Mouse (Mus musculus) embryonic facial prominence, embryonic 13.5 days (tissue): ENCODE measurements around the gene Tmppe. TPM values are rescaled to one million over a fixed set of nuclear protein-coding genes. Genes with fewer than 3 reads are reported as not detected.

Source experiments
- ATAC-seq: fragments of 200-750 bp; cut with Nextera tagmentation; 2 replicates; pipeline ENCODE4 v1.8.0; 2017; ENCODE audit warnings: low read depth; ENCODE audit not compliant: insufficient number of reproducible peaks, insufficient read depth, low FRiP score, low TSS enrichment
- H3K27ac ChIP-seq: fragments of 300-500 bp; sonication (generic); 2 replicates; pipeline ENCODE4 v1.5.1; 2015; ENCODE audit warnings: moderate library complexity, mild to moderate bottlenecking, inconsistent platforms
- H3K27me3 ChIP-seq: fragments of 300-500 bp; sonication (generic); 2 replicates; pipeline ENCODE4 v1.6.1; 2015; ENCODE audit warnings: mild to moderate bottlenecking, inconsistent platforms
- H3K36me3 ChIP-seq: fragments of 300-500 bp; sonication (generic); 2 replicates; pipeline ENCODE4 v1.6.1; 2015; ENCODE audit warnings: mild to moderate bottlenecking, inconsistent platforms
- H3K4me1 ChIP-seq: fragments of 300-500 bp; sonication (generic); 2 replicates; pipeline ENCODE4 v1.6.1; 2015; ENCODE audit warnings: inconsistent platforms
- H3K4me2 ChIP-seq: fragments of 300-500 bp; sonication (generic); 2 replicates; pipeline ENCODE4 v1.6.1; 2015; ENCODE audit warnings: moderate library complexity, mild to moderate bottlenecking, inconsistent platforms
- H3K4me3 ChIP-seq: fragments of 300-500 bp; sonication (generic); 2 replicates; pipeline ENCODE4 v1.5.1; 2015; ENCODE audit warnings: mild to moderate bottlenecking, inconsistent platforms
- H3K9ac ChIP-seq: fragments of 300-500 bp; sonication (generic); 2 replicates; pipeline ENCODE4 v1.6.1; 2015; ENCODE audit warnings: mild to moderate bottlenecking, inconsistent platforms
- H3K9me3 ChIP-seq: fragments of 300-500 bp; sonication (generic); 2 replicates; pipeline ENCODE4 v1.6.1; 2016; ENCODE audit warnings: inconsistent platforms
- WGBS: fragments of 180-500 bp; shearing (Covaris S2); methylation state at CpG from one replicate; pipeline ENCODE4 v1.1.7; 2015; ENCODE audit warnings: mixed read lengths; 5-methylcytosine and 5-hydroxymethylcytosine counted together
- polyA plus RNA-seq: library from polyadenylated mRNA; unstranded; fragments of >200 nt; fragmentation: Nextera tagmentation; extraction: Ambion mirVana; gene quantifications from 2 replicates; pipeline ENCODE4 v1.2.1, GENCODE M21; 2015

The Tmppe gene
- polyA plus RNA-seq, 1 experiment from 2014 or later: 8.5 TPM

- Histone ChIP-seq H3K27ac (no peak overlapping the region), H3K9ac (no peak overlapping the region), H3K4me3 (no peak overlapping the region), H3K36me3 (peaks cover 8% of the 10 kb centered on the region), H3K4me1 (peaks cover 11% of the 10 kb centered on the region), H3K4me2 (no peak overlapping the region), H3K9me3 (no peaks in the 10 kb centered on the region), H3K27me3 (no peaks in the 10 kb centered on the region)
- no peak for ATAC-seq
- 92% methylated on average over 12 of the region's 12 CpGs for WGBS
Measured at GRCm38 (mm10) chr9:114399680-114400079, 1.2 kb upstream of the Tmppe start.

GRCm38 (mm10) chr9:114400588-114400948 is 337 bp upstream of the Tmppe start:
- no peak for ATAC-seq
- peak overlapping the region; percentile 78 for H3K4me2 ChIP-seq
- WGBS: 21% methylated on average over 5 of the region's 5 CpGs
- peak overlapping the region; percentile 87 for H3K4me3 ChIP-seq
- peaks cover 17% of the 10 kb centered on the region for H3K36me3 ChIP-seq
- H3K27me3 ChIP-seq: no peaks in the 10 kb centered on the region
- peaks cover 11% of the 10 kb centered on the region for H3K4me1 ChIP-seq
- H3K27ac ChIP-seq: peak overlapping the region; percentile 92
- peak overlapping the region; percentile 90 for H3K9ac ChIP-seq
- H3K9me3 ChIP-seq: no peaks in the 10 kb centered on the region

GRCm38 (mm10) chr9:114401685-114402080 is 778 bp downstream of the Tmppe start:
- Histone ChIP-seq H3K9ac (peak overlapping the region; percentile 90), H3K4me3 (peak overlapping the region; percentile 87), H3K27ac (peak overlapping the region; percentile 92), H3K9me3 (no peaks in the 10 kb centered on the region), H3K27me3 (no peaks in the 10 kb centered on the region), H3K4me2 (peak overlapping the region; percentile 78), H3K36me3 (peaks cover 28% of the 10 kb centered on the region), H3K4me1 (peaks cover 11% of the 10 kb centered on the region)
- ATAC-seq: no peak
- 4% methylated on average over 16 of the region's 16 CpGs for WGBS

GRCm38 (mm10) chr9:114407676-114408075 is 6.8 kb downstream of the Tmppe start:
- H3K9me3 ChIP-seq: 0 out of 2 replicates have a peak, but pooled peaks cover 3% of the 10 kb centered on the region
- WGBS: 93% methylated on average over 2 of the region's 2 CpGs
- no peak overlapping the region for H3K4me2 ChIP-seq
- no peak for ATAC-seq
- H3K36me3 ChIP-seq: peaks cover 78% of the 10 kb centered on the region
- H3K4me1 ChIP-seq: no peaks in the 10 kb centered on the region
- H3K9ac ChIP-seq: no peak overlapping the region
- no peaks in the 10 kb centered on the region for H3K27me3 ChIP-seq
- no peak overlapping the region for H3K27ac ChIP-seq
- H3K4me3 ChIP-seq: no peak overlapping the region

- Histone ChIP-seq H3K4me1 (no peaks in the 10 kb centered on the region), H3K9ac (no peak overlapping the region), H3K9me3 (0 out of 2 replicates have a peak, but pooled peaks cover 3% of the 10 kb centered on the region), H3K4me3 (no peak overlapping the region), H3K27me3 (no peaks in the 10 kb centered on the region), H3K36me3 (peaks cover 68% of the 10 kb centered on the region), H3K27ac (no peak overlapping the region), H3K4me2 (no peak overlapping the region)
- no peak for ATAC-seq
- WGBS: 90% methylated on average over 11 of the region's 11 CpGs
Measured at GRCm38 (mm10) chr9:114410313-114410862, 9.5 kb downstream of the Tmppe start.

GRCm38 (mm10) chr9:114411295-114411694 is 10.4 kb downstream of the Tmppe start:
- H3K4me3 ChIP-seq: no peak overlapping the region
- ATAC-seq: no peak
- 0 out of 2 replicates have a peak, but pooled peaks cover 3% of the 10 kb centered on the region for H3K9me3 ChIP-seq
- no peak overlapping the region for H3K4me2 ChIP-seq
- H3K36me3 ChIP-seq: peaks cover 58% of the 10 kb centered on the region
- H3K9ac ChIP-seq: no peak overlapping the region
- no peaks in the 10 kb centered on the region for H3K27me3 ChIP-seq
- H3K4me1 ChIP-seq: no peaks in the 10 kb centered on the region
- no peak overlapping the region for H3K27ac ChIP-seq
- WGBS: 87% methylated on average over 5 of the region's 5 CpGs

- H3K4me3 ChIP-seq: no peak overlapping the region
- no peaks in the 10 kb centered on the region for H3K4me1 ChIP-seq
- ATAC-seq: no peak
- H3K27me3 ChIP-seq: no peaks in the 10 kb centered on the region
- no peak overlapping the region for H3K4me2 ChIP-seq
- no peak overlapping the region for H3K9ac ChIP-seq
- 93% methylated on average over 9 of the region's 9 CpGs for WGBS
- peaks cover 52% of the 10 kb centered on the region for H3K36me3 ChIP-seq
- 0 out of 2 replicates have a peak, but pooled peaks cover 3% of the 10 kb centered on the region for H3K9me3 ChIP-seq
- H3K27ac ChIP-seq: no peak overlapping the region
Measured at GRCm38 (mm10) chr9:114412406-114412805, 11.5 kb downstream of the Tmppe start.

- 79% methylated on average over 12 of the region's 12 CpGs for WGBS
- no peak overlapping the region for H3K4me3 ChIP-seq
- ATAC-seq: no peak
- H3K9me3 ChIP-seq: 0 out of 2 replicates have a peak, but pooled peaks cover 3% of the 10 kb centered on the region
- peaks cover 38% of the 10 kb centered on the region for H3K36me3 ChIP-seq
- no peaks in the 10 kb centered on the region for H3K4me1 ChIP-seq
- no peaks in the 10 kb centered on the region for H3K27me3 ChIP-seq
- H3K9ac ChIP-seq: no peak overlapping the region
- no peak overlapping the region for H3K27ac ChIP-seq
- H3K4me2 ChIP-seq: no peak overlapping the region
Measured at GRCm38 (mm10) chr9:114413866-114414265, 13.0 kb downstream of the Tmppe start.

GRCm38 (mm10) chr9:114415701-114416100 is 14.8 kb downstream of the Tmppe start:
- Histone ChIP-seq H3K4me3 (no peak overlapping the region), H3K9me3 (0 out of 2 replicates have a peak, but pooled peaks cover 3% of the 10 kb centered on the region), H3K36me3 (peaks cover 30% of the 10 kb centered on the region), H3K27me3 (no peaks in the 10 kb centered on the region), H3K4me1 (no peaks in the 10 kb centered on the region), H3K27ac (no peak overlapping the region), H3K4me2 (no peak overlapping the region), H3K9ac (no peak overlapping the region)
- ATAC-seq: no peak
- 22% methylated on average over 11 of the region's 11 CpGs for WGBS

- 87% methylated on average over 21 of the region's 21 CpGs for WGBS
- Histone ChIP-seq H3K4me1 (no peaks in the 10 kb centered on the region), H3K4me2 (no peak overlapping the region), H3K4me3 (no peak overlapping the region), H3K9me3 (no peaks in the 10 kb centered on the region), H3K36me3 (peaks cover 21% of the 10 kb centered on the region), H3K27ac (no peak overlapping the region), H3K27me3 (no peaks in the 10 kb centered on the region), H3K9ac (no peak overlapping the region)
- no peak for ATAC-seq
Measured at GRCm38 (mm10) chr9:114416646-114417517, 16.0 kb downstream of the Tmppe start.

- H3K4me1 ChIP-seq: no peaks in the 10 kb centered on the region
- H3K27me3 ChIP-seq: no peaks in the 10 kb centered on the region
- H3K9me3 ChIP-seq: no peaks in the 10 kb centered on the region
- 75% methylated on average over 7 of the region's 7 CpGs for WGBS
- peaks cover 17% of the 10 kb centered on the region for H3K36me3 ChIP-seq
- no peak overlapping the region for H3K4me2 ChIP-seq
- no peak overlapping the region for H3K9ac ChIP-seq
- ATAC-seq: no peak
- no peak overlapping the region for H3K27ac ChIP-seq
- H3K4me3 ChIP-seq: no peak overlapping the region
Measured at GRCm38 (mm10) chr9:114418187-114418586, 17.3 kb downstream of the Tmppe start.

GRCm38 (mm10) chr9:114420443-114420842 is 19.5 kb downstream of the Tmppe start:
- Histone ChIP-seq H3K27ac (no peak overlapping the region), H3K4me2 (no peak overlapping the region), H3K36me3 (peaks cover 19% of the 10 kb centered on the region), H3K27me3 (no peaks in the 10 kb centered on the region), H3K4me3 (no peak overlapping the region), H3K9me3 (peaks cover 2% of the 10 kb centered on the region; the same call in 1 of the 2 replicates), H3K9ac (no peak overlapping the region), H3K4me1 (no peaks in the 10 kb centered on the region)
- no peak for ATAC-seq
- 83% methylated on average over 8 of the region's 8 CpGs for WGBS
